Mouse (Mus musculus) small intestine, adult 2 months (tissue): ENCODE measurements around the gene Xylt1.

ENCODE experiments used
- CTCF ChIP-seq: fragments of 200-500 bp; IDR thresholded peaks from 2 replicates; pipeline ENCODE4 v1.5.1; 2012; ENCODE audit warnings: low read depth, mild to moderate bottlenecking, control low read depth, inconsistent platforms, low read length, moderate library complexity, mixed read lengths; ENCODE audit not compliant: insufficient replicate concordance, insufficient read length; ENCODE audit errors: extremely low read depth
- POLR2A ChIP-seq: fragments of 200-500 bp; IDR thresholded peaks from 2 replicates; pipeline ENCODE4 v1.6.1; 2012; ENCODE audit warnings: low read depth, mild to moderate bottlenecking, control low read depth, inconsistent platforms, low read length, moderate library complexity

DNA sequence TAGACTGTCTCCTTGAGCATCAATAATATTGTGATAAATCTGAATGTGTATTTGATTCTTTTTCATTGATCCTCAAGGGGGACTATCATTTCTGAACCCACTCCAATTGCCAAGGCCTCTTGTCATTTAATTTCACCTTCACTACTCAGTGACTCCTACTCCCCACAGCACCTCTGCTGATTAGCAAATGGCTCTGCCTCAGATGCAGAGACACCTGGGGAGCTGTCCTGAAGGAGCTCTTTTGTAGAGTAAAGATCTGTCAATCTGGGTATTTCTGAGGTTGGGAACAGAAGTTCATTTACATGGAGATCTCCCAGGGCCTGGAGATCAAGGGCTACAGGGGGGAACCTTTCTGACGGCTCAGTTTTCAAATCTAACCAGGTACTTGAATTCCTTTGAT lies 98.2 kb downstream of the Xylt1 start:
- no peak for TF ChIP-seq POLR2A
- no peak for TF ChIP-seq CTCF
